Mouse (Mus musculus): ENCODE data around the gene Thtpa.

The Thtpa gene

DNA sequence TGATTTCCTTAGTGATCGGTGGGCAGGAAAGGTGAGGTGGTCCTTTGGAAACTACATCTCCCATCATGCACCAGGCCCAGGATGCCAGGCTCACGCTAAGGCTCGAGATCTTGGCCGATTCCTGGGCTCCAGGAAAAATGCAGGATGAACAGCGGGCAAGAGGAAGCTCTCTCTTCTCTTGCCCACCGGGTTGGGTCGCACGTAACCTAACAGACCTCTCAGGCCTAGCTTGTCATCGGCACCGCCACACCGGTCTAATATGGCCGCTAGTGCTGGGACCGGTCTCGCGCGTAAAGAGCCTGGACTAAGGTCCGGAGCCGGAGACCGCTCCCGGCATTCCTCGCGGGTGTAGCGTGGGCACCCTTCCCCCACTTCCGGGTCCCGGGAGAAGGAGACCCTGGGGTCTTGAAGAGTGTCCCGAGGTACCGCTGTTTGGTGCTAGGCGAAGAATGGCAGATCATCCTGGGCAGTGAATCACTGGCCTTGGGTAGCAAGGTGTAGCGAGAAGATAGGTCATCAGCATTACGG lies at the start of gene Thtpa:
Thtpa (plus strand) TSS at position 81 of the 528 bp plus-strand sequence.
- DNase-seq: peak; percentile 87 to 92

DNA sequence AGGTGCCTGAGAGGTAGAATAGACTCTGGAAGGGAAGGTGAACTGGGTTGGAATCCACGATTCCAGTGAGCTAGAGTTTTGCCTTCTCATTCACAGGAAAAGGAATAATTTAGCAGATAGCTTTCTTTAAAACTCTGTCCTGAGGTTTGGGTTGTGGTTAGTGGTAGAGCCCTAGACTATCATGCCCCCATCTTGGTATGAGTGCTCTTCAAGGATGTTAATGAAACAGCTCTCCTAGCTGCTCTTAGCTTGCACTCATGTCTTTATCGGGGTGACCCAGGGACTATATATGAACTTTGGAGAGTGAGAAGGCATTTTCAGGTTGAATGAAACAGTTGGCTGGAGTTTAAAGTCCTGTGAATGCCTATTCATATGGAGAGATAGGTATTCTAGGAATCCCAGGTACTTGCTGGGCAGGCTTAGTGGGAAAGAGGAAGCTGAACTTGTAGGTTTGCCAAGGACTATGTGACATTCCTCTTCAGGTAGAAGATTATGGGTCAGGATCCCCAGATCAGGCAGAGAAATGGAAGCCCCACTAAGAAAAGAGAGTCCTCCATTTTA lies 46.5 kb upstream of the Thtpa start:
- no peak for DNase-seq

DNA sequence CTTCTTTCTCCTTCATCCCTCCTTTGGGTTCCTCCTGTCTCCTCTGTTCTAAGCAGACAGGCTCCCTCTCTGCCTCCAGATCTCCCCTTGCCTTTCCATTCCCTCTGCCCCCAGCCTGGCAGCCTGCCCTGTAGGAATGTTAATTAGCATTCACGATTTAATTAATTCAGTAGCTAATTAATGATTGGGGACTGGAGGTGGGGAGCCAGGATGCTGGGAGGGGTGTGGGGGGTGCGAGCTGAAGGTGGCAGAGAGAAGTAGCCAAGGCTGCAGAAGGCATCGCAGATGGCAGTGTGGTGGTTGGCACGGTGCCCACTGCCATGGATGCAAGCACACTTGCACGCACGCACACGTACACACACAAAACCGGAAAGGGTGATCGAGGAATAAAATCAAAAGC lies 42.1 kb upstream of the Thtpa start:
- DNase-seq: peak; percentile 59 to 70

DNA sequence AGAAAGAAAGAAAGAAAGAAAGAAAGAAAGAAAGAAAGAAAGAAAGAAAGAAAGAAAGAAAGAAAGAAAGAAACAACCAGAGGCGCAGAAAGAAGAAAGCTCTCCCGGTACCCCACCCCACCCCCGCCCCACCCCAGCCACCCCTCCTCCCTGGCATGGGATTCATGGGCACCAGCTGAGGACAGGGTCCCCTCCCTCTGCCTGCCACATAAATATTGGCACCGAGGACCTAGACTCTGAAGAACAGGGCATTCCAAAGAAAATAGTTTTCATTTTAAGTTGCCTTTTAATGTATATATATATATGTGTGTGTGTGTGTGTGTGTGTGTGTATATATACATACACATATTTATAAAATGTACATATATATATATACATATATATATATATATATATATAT lies 41.5 kb upstream of the Thtpa start:
- DNase-seq: no peak

DNA sequence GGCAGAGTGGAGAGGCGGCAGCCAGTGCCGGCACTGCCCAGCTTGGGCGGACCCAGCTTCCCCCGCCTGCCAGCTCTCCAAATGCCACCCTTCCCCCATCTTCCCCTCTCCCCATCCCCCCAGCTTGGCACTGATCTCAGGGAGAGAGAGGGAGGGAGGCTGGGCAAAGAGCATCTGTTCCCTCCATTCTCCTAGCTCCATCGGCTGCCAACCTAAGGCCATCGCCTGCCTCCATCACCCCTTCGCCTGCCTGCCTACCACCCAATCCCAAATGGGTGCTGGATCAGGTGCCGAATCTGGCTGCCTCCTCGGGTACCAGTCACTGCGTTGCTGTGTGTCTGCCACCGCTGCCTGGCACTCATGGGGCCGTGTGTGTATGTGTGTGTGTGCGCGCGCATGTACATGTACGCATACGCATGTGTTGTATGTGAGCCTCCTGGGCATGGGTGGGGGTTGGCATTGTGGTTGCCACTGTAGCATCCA lies 40.8 kb upstream of the Thtpa start:
- DNase-seq: no peak

DNA sequence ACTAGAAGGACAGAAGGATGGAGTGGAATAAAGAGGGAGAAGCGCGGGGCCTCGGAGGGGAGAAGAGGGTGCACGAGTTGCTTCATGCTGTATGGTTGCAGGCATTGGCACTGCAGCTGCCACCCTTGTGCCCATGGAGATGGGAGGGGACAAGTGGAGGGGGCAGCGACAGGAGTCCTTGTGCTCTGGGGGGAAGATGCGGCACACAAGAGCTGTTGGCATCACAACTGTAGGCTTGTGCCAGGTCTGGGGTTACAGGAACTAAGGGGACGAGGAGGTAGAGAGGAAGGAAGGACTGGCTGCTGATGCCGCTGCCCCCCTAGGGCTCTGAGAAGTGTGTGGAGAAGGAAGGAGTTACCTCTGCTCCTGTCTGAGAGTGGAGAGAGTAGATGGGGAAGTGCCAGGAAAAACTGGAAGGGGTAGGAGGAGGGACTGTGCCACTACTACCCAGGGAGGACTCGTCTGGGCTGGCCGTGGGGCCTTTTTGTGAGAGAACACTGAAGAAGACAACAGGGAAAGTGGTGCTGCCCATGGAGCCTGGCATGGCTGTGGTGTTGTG lies 40.3 kb upstream of the Thtpa start:
- no peak for DNase-seq

DNA sequence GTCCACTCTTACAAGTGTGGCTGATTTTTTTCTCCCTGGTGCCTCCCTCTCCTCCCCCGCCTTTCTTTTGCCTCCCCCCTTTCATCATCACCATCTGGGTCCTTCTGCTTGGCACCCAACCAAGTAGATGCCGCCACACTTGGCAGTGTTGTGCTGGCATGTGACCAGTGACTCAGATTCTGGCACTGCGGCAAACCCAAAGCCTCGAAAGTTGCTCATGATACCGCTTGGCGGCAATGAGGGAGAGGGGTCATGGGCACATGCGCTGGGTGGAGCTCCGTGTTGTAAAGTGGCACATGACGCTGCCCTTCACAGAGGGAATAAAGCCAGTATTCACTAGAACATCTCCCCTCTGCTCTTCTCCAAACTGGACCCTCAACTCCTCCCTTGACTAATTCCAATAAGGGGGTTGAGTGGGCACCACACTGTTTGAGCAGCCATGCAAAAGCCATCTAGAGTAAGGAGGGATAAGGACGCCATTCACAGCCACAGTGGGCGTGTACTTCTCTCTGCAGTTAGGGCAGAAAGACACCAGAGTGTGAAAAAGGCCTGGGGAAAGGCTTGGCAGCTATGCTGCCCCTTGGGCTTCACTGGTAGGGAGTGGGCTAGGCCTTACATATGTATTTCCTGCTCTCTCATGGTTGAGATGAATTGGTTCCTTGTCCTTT lies 39.3 kb upstream of the Thtpa start:
- peak in 1 of 2 experiments; percentile 17 for DNase-seq

DNA sequence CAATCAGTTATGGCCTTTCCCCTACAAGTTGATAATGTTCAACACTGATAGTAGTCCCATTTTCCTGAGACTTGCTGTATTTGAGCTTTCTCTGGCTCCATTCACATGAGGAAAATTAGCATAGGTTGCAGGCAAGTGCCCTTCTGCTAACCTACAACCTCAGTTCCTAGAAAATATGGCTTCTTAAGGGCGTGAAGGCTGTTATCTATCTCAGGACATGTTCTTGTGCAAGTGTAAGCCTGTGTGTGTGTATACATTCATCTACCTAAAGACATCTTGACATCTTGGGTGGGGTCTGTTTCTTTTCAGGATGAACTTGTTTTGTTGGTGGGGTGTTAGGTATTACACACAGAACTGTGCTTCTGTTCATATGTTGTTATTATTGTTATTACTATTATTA lies 35.6 kb upstream of the Thtpa start:
- DNase-seq: no peak

DNA sequence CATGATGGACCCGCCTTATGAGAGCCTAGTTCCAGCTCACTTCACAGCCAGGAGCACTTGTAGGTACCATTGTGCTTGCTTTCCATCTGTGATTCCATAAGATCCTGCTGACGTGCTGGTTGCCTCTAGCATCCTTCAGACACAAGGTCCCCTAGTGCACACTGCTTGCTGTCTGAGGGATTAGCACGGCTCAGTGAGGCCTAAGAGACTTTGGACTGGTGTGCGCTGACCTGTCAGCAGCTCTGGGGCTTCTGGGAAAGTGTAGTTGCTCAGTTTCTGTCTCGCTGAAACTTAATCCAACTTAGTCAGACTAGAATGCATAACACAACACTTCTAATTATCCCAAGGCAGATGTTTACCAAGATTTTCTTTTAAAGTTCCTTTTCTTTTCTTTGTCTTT lies 34.7 kb upstream of the Thtpa start:
- DNase-seq: peak in 1 of 2 experiments; percentile 43

DNA sequence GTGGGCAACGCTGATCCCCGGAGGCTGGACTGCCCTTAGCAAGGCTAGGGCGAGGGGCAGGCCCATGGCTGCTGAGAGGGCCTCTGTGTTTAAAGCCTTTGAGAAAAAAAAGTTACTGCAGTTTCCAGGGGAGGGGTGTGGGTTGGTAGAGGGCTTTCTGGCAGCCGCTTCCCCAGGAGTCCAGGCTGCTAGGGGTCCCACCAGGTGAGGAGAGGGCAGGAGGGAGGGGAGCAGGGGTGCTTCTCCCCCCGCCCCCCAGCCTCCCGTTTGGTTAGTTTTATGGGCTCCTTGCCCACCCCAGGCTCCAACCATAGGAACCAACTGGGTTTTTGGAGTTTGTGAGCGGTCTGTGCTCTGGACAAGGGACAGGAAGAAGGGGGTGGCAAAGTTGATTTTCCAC lies 32.7 kb upstream of the Thtpa start:
- DNase-seq: no peak

DNA sequence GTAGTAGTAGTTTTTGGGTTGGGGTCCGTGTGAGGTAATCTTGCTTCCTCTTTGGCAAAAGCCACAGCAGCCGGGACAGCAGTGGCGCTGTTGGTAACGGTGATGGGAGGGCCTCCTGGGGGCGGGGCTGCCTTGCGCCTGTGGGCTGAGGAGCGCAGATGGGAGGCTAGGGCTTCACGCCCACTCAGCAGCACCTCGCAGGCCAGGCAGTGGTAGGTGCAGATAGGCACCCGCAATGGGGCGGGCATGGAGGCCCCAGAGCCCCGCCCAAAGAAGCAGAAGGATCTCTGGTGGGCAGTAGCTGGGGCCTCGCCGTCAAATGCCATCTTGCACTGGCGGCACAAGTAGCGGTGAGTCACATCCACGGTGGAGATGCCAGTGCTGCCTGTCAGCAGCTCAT lies 32.0 kb upstream of the Thtpa start:
- DNase-seq: peak; percentile 52 to 62

DNA sequence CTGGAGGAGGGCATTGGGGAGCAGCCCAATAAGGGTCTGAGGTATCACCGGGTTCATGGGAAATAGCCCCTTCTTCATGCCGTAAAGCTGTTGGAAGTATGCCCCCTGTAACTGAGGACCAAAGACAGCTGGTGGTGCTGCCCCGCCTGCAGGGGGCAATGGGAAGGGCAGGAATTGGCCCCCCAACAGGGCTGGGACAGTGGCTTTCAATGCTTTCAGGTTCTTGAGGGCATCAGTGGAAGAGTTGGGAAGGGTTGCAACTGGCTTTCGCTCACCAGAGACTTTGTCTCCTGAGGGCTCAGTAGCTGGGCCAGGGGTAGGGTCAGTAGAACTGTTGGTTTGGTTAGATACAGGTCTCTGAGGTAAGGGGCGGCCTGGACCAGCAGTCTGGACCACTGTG lies 31.5 kb upstream of the Thtpa start:
- no peak for DNase-seq

DNA sequence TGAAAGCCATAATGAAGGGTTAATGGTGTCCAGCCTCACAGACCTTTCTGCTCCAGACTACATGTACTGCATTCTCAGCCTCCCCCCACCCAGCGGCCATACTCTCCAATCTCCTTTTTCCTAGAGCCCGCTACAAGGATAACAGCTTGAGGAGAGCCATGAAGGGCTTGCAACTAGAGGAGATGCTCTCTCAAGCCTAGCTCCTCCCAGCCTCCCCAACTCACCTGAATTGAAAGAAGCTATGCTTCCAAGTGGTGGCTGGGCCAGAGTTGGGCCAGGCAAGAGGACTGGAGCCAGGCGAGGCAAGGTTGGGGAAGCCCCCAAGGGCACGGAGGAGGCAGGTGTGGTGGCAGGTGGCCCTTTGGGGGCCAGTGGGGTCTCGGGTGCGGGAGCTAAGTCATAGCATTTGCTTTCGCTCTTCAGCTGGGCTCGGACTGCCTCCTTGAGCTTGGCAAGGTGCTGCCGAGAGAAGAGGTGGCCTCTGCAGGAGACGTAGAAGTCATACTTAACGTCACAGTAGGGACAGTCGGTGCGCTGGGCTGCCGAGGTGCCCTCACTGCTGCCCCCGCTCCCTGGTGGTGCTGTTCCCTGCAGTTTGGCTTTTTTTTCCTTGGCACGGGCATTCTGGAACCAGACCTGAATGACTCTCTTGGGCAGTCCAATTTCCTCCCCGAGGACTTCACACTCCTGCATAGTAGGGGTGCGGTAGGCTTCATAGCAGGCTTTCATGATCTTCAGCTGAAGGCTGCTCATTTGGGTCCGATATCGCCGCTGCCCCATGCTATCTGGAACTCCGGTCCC lies 30.8 kb upstream of the Thtpa start:
- no peak for DNase-seq

DNA sequence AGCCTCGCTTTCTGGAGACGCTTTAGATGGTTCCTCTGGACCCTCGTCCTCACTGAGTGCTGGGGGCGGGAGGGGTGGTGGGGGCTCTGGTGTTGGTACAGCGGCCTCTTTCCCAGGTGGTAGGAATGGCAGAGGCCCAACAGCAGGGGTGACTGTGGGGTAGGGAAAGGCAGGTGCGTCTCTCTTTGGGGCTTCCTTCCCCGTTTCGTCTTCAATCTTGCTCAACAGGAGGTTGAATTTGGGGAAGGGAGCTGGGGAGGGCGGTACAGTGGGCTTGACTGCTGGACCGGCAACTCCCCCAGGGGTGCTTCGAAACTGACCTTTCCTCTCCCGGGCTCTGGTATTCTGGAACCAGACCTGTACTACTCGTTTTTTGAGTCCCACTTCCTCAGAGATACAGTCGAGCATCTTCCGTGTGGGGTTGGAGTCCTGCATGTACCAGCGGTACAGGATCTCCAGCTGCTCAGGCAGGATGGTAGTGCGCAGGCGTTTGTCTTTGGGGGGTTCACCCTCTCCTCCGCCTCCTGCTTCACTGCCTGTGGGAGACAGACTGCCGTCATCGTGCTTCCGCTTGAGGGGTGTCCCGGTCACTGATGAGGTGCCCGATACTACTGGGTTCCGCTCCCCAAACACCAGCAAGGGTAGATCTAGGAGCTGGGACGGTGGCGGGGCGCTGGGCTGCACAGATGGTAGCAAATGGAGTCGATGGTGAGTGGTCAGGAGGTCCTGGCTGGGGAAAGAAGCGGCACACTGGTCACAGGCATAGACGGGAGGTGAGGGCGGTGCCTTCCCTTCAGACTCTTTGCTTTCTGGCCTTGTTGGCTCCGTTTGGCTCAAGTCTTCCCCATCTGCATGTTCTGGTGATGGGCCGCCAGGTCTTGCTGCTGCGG lies 29.9 kb upstream of the Thtpa start:
- DNase-seq: no peak

DNA sequence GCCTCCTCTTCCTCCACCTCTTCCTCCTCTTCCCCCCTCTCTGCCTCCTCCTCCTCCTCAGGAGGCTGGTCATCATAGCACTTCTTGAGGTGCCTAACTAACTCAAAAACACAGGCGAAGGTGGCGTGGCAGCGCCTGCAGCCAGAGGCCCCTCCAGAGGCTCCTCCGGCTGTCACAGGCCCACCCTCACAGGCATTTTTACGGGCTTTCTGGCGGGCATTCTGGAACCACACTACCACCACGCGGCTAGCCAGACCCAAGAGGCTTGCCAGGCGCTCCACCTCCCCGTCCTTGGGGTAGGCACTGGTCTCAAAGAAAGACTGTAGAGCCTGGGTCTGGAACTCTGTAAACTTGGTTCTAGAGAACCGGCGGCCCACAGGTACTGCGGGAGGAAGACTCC lies 29.2 kb upstream of the Thtpa start:
- no peak for DNase-seq

DNA sequence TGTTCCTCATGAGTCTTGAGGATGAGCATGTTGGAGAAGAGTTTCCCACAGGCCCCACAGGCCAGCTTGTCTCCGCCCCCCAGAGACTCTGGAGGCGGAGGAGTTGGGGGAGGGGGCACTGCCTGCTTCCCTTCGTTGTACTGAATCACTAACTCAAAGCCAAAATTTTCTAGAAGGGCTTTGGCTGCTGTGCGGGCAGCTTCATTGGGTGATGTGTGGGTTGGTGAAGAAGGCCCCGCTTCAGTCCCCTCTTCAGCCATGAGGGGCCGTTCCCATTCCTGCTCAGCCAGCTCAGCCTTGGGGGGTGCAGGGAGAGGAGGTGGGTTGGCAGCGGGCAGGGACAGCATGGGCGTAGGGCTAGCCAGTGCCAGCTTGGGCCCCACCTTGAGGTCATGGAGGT lies 28.5 kb upstream of the Thtpa start:
- DNase-seq: no peak

DNA sequence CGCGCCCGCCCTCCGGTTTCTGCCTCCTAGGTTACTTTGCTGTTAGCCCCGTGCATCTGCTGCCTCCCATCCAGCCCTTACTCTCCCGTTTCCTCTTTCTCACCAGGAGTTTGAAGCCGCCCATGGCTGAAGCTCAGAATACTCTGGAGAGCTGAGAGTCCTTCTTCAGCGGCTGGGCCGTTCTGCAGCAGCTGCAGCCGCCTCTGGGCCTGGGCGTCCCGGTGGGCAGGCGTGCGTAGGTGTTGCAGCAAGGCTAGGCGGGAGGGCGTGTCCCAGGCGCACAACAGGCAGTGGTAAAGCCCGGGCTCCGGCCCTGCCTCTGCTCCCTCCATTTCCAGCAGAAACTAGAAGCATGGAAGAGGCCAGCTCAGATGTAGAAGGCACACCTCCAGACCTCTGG lies 22.8 kb upstream of the Thtpa start:
- DNase-seq: peak; percentile 45 to 63

DNA sequence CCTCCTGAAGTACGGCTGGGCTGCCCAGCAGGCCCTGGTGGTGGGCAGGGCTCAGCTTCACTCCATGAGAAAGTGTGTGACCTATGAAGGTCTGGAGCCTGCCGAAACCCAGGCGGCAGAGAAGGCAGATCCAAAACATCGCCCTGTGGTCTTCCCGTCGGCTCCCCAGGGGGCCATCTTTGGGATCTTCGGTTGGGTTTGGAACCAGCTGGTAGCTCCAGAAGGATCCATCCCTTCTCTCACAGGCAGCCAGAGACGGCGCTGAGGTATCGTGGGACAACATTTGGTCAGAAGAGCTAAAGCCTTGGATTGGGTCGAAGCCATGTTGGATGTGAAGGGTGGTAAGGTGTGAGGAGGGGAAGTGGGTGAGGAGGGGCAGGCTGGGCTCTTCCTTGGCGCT lies 20.2 kb upstream of the Thtpa start:
- no peak for DNase-seq

DNA sequence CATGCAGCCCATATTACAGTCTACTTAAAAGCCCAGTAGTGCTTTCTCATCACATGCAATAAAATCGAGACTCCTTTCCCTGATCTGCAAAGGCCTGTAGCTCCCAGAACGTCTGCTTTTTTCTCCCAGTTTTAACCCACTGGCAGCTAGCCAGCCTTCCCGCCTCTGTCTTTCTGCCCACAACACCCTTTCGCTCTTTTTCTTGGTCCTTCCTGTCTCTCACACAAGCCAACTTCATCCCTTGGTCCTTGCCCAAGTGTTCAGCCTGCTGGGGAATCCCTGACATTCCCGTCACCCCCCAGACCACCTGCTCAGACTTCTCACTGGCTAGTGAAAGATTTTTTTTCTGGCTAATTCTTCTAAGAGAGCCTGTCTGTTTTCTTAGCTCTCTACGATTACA lies 18.4 kb upstream of the Thtpa start:
- peak; percentile 46 to 49 for DNase-seq

DNA sequence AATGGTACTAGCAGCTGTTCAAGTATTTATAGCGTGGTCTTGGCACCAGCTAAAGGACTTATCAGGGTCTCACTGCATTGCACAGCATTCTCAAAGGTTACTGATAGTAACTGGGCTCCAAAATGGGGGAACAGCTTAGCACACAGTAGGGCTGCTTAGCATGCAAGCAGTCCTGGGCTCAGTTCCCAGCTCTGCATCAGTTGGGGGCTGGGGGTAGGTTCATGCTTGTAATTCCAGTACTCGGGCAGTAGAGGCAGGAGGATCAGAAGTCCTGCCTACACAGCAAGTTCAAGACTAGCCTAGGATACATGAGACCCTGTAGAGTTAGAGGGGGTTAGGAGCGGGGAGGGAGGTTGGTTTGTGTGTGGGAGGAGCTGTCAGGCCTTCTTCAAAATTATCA lies 17.6 kb upstream of the Thtpa start:
- DNase-seq: no peak

DNA sequence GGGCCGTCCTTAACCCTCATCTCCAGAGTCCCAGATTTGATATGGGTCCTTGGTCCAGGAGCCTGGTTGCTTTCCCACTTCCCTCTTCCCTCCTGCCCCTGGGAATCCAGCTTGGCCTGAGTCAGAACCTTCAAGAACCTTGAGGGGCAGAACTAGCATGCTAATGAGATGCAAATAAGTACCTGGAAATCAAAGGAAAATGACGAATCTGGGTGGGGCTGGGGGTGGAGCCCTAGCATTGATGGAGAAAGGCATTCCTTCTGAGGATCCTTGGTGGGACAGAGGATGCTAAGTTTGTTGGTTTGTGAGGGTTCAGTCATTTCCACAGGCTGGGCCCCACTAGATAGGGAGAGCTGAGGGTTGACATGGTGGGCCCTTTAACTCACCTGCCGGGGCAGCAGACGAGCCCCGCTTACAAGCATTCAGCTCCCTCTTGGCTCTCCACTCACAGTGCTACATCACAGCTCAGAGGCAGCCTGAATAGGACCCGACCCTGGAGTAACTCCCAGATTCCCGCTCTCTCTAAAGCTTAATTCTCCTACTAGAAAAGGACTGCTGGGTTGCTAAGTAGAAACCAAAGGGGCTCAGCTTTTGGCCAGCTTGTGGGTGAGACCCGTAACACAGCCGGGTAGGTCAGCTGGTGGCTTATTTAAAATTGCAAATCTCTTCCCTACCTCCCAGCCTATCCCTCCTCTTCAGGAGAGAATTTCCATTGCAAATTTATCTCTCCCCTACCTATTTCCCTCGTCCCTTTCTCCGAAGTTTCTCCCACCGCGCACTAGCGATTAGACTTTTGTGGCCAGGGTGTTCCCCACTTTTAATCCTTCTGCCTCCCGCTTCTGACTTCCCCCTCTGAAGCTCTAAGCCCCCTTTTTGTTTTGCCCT lies 16.9 kb upstream of the Thtpa start:
- DNase-seq: no peak

All from kidney, postnatal 4 days (tissue).